Mouse (Mus musculus) limb, embryonic 14.5 days (tissue): ENCODE results near the gene Prkca. TPM values are rescaled to one million over a fixed set of nuclear protein-coding genes. Genes with fewer than 3 reads are reported as not detected.

ENCODE experiments used
- ATAC-seq: fragments of 200-750 bp; cut with Nextera tagmentation; 2 replicates; pipeline ENCODE4 v1.8.0; 2017; ENCODE audit warnings: low read depth, moderate number of reproducible peaks, moderate TSS enrichment; ENCODE audit not compliant: low FRiP score
- DNase-seq: peaks from one replicate; pipeline ENCODE4 v3.0.0-alpha.2; 2015; ENCODE audit warnings: low spot score
- H3K27ac ChIP-seq: fragments of 300-500 bp; sonication (generic); replicated peaks from 2 replicates; pipeline ENCODE4 v1.5.1; 2014; ENCODE audit warnings: low read depth, mild to moderate bottlenecking, low read length, moderate library complexity, mixed read lengths
- H3K27me3 ChIP-seq: fragments of 300-500 bp; sonication (generic); 2 replicates; pipeline ENCODE4 v1.6.1; 2014; ENCODE audit warnings: low read length, mixed read lengths; ENCODE audit not compliant: control insufficient read depth, insufficient read depth
- H3K36me3 ChIP-seq: fragments of 300-500 bp; sonication (generic); 2 replicates; pipeline ENCODE4 v1.6.1; 2014; ENCODE audit warnings: mild to moderate bottlenecking, low read length, moderate library complexity, mixed read lengths; ENCODE audit not compliant: control insufficient read depth, insufficient read depth
- H3K4me1 ChIP-seq: fragments of 300-500 bp; sonication (generic); 2 replicates; pipeline ENCODE4 v1.6.1; 2014; ENCODE audit warnings: antibody characterized with exemption, low read length, mixed read lengths; ENCODE audit not compliant: control insufficient read depth, insufficient read depth
- H3K4me2 ChIP-seq: fragments of 300-500 bp; sonication (generic); replicated peaks from 2 replicates; pipeline ENCODE4 v1.6.1; 2014; ENCODE audit warnings: low read depth, mild to moderate bottlenecking, low read length, moderate library complexity; ENCODE audit not compliant: severe bottlenecking
- H3K4me3 ChIP-seq: fragments of 300-500 bp; sonication (generic); replicated peaks from 2 replicates; pipeline ENCODE4 v1.5.1; 2014; ENCODE audit warnings: low read length
- H3K9ac ChIP-seq: fragments of 300-500 bp; sonication (generic); 2 replicates; pipeline ENCODE4 v1.6.1; 2014; ENCODE audit warnings: mild to moderate bottlenecking, low read depth, low read length, moderate library complexity; ENCODE audit not compliant: severe bottlenecking
- H3K9me3 ChIP-seq: fragments of 300-500 bp; sonication (generic); 2 replicates; pipeline ENCODE4 v1.6.1; 2016; ENCODE audit warnings: low read length; ENCODE audit not compliant: control insufficient read depth
- POLR2A ChIP-seq: fragments of 200-500 bp; IDR thresholded peaks from 2 replicates; pipeline ENCODE4 v1.8.0; 2012; ENCODE audit warnings: inconsistent platforms, mild to moderate bottlenecking, moderate library complexity, borderline replicate concordance; ENCODE audit not compliant: insufficient read depth, insufficient read length; ENCODE audit errors: extremely low read depth
- WGBS: fragments of 180-500 bp; shearing (Covaris S2); extraction: QIAGEN DNeasy Blood & Tissue Kit; methylation state at CpG from one replicate; pipeline ENCODE4 v1.1.7; 2014; 5-methylcytosine and 5-hydroxymethylcytosine counted together
- polyA plus RNA-seq, 2 experiments: library from polyadenylated mRNA; depleted of rRNA in 1 of 2; stranded (reverse) in 1 of 2; unstranded in 1 of 2; fragments of >200 nt; fragmentation: Nextera tagmentation in 1 of 2; extraction: Ambion mirVana in 1 of 2; gene quantifications; 2 replicates each; pipeline versions ENCODE4 v1.2.1 to v1.2.3; 2012 to 2014

Prkca gene
- polyA plus RNA-seq, 2 experiments: 9.0 to 16.3 TPM

GRCm38 (mm10) chr11:108020889-108021288, 322.8 kb downstream of the Prkca start:
- no peak overlapping the region for H3K4me3 ChIP-seq
- ATAC-seq (no peak; the same call in 1 of the 2 replicates), DNase-seq (no peak)
- TF ChIP-seq POLR2A: no peak
- H3K27ac ChIP-seq: no peak overlapping the region
- H3K4me1 ChIP-seq: no peaks in the 10 kb centered on the region
- no peak overlapping the region for H3K4me2 ChIP-seq
- no peak overlapping the region for H3K9ac ChIP-seq
- no peaks in the 10 kb centered on the region for H3K9me3 ChIP-seq
- no peaks in the 10 kb centered on the region for H3K36me3 ChIP-seq
- WGBS: 79% methylated on average over 3 of the region's 3 CpGs
- no peaks in the 10 kb centered on the region for H3K27me3 ChIP-seq

DNA sequence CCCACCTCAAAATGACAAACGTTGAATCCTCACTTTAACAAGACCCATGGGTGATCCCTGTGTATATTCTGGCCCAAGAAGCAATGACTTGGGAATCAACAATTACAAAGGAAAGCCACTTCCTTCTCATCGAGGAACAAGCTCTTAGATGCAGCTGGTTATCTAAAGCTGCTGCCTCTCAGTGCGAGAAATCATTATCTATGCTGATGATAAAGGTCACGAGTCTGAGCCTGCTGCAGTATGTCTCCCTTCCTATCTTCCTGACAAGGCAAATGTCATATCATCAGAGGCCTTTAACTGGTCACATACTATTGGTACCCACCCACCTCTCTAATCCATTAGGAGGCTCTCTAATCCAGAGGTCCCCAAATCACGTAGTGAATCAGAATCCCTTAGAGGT, 328.4 kb downstream of the Prkca start:
- WGBS: 86% methylated on average over 5 of the region's 5 CpGs
- Histone ChIP-seq H3K4me2 (no peak overlapping the region), H3K4me1 (peaks cover 14% of the 10 kb centered on the region), H3K9ac (no peak overlapping the region), H3K27ac (no peak overlapping the region), H3K9me3 (no peaks in the 10 kb centered on the region), H3K36me3 (no peaks in the 10 kb centered on the region), H3K27me3 (no peaks in the 10 kb centered on the region), H3K4me3 (no peak overlapping the region)
- no peak for TF ChIP-seq POLR2A
- DNase-seq: no peak
- ATAC-seq: no peak

DNA sequence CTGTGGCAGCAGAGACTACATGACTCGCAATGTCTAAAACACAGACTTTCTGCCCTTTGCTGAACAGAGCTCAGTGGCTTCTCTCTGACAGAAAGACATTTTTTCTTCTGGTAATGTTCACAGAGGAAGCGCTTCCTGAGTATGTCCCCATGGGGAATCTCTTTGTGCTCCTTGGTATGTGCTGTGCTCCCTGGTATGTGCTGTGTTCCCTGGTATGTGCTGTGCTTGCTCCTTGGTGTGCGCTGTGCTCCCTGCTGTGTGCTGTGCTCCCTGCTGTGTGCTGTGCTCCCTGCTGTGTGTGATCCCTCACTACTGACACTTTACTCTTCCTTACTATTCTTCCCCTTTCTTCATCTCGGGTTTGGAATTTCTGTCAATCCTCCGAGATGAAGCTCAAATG, 330.3 kb downstream of the Prkca start:
- Histone ChIP-seq H3K27ac (no peak overlapping the region), H3K4me3 (no peak overlapping the region), H3K4me2 (no peak overlapping the region), H3K36me3 (no peaks in the 10 kb centered on the region), H3K9me3 (no peaks in the 10 kb centered on the region), H3K4me1 (peaks cover 14% of the 10 kb centered on the region), H3K27me3 (no peaks in the 10 kb centered on the region), H3K9ac (no peak overlapping the region)
- 62% methylated on average over 5 of the region's 5 CpGs for WGBS
- no peak for ATAC-seq
- no peak for DNase-seq
- no peak for TF ChIP-seq POLR2A

DNA sequence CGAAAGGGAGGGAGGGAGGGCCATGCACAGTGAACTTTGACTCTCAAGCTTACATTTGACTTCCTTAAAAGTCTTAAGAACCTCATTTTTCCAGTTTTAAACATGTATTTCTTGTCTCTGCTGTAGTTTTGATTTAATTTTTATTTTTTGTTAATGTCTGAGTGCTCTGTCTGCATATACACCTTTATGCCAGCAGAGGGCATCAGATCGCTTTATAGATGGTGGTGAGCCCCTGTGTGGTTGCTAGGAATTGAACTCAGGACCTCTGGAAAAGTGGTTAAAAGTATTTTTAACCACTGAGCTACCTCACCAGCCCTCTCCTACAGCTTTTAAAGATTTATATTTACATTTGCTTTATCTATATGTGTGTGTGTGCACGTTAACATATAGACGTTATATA, 333.3 kb downstream of the Prkca start:
- WGBS: 76% methylated on average over 4 of the region's 4 CpGs
- no peak overlapping the region for H3K27ac ChIP-seq
- peaks cover 14% of the 10 kb centered on the region for H3K4me1 ChIP-seq
- no peaks in the 10 kb centered on the region for H3K9me3 ChIP-seq
- H3K4me3 ChIP-seq: no peak overlapping the region
- H3K9ac ChIP-seq: no peak overlapping the region
- ATAC-seq (no peak), DNase-seq (no peak)
- no peak overlapping the region for H3K4me2 ChIP-seq
- H3K36me3 ChIP-seq: no peaks in the 10 kb centered on the region
- TF ChIP-seq POLR2A: no peak
- no peaks in the 10 kb centered on the region for H3K27me3 ChIP-seq

- 77% methylated on average over 3 of the region's 3 CpGs for WGBS
- Histone ChIP-seq H3K9me3 (no peaks in the 10 kb centered on the region), H3K4me1 (no peaks in the 10 kb centered on the region), H3K4me2 (no peak overlapping the region), H3K27ac (no peak overlapping the region), H3K4me3 (no peak overlapping the region), H3K27me3 (no peaks in the 10 kb centered on the region), H3K36me3 (no peaks in the 10 kb centered on the region), H3K9ac (no peak overlapping the region)
- no peak for TF ChIP-seq POLR2A
- ATAC-seq (no peak), DNase-seq (no peak)
These were observed 344.8 kb downstream of the Prkca start for GRCm38 (mm10) chr11:107998891-107999290.

DNA sequence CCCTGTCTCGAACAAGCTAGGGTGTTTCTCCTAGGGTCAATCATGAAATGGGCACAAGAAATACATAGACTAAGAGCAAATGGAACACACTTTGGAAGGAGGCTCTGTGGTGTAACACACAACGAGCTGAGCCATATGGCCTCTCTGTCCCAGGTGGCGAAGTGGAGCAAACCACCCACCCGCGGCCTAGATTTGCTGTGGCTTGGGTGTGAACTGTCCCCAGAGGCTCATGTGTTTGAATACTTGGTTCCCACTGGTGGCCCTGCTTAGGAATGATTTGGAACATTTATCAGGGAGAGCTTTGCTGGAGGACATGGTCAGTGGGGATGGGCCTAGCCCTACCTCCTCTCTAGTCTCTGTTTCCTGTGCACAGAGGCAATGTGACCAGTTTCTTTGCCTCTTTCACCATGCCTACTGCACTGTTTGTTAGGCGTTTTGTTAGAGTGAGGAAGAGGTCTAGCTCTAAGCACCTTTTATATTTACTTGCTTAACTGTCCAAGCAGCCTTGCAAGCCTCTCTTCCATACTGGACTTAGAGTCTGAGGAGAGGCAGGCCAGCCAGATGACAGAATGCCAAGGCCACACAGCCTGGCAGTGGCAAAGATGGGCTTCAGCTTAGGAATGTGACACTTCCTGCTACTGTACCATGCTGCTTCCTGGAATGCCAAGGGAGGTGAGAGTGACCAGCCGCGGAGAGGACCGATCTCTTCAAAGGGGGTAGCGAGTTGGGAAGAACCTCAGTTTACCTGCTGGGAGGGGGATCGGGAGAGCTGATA, 346.6 kb downstream of the Prkca start:
- Histone ChIP-seq H3K36me3 (no peaks in the 10 kb centered on the region), H3K27me3 (no peaks in the 10 kb centered on the region), H3K4me2 (no peak overlapping the region), H3K4me3 (no peak overlapping the region), H3K9me3 (no peaks in the 10 kb centered on the region), H3K4me1 (no peaks in the 10 kb centered on the region), H3K27ac (no peak overlapping the region), H3K9ac (no peak overlapping the region)
- WGBS: 65% methylated on average over 11 of the region's 11 CpGs
- ATAC-seq: no peak
- no peak for DNase-seq
- no peak for TF ChIP-seq POLR2A
